Mouse (Mus musculus) embryo, embryonic 10.5 days (tissue): Measurements from ENCODE around the gene Gm28051.
A peak's percentile ranks its signal among the peaks of the same experiment; 100 is the strongest.

Experiments used
- DNase-seq: peaks from one replicate; pipeline ENCODE4 v3.0.0-alpha.2; 2015; ENCODE audit warnings: low spot score

Gene Gm28051

DNA sequence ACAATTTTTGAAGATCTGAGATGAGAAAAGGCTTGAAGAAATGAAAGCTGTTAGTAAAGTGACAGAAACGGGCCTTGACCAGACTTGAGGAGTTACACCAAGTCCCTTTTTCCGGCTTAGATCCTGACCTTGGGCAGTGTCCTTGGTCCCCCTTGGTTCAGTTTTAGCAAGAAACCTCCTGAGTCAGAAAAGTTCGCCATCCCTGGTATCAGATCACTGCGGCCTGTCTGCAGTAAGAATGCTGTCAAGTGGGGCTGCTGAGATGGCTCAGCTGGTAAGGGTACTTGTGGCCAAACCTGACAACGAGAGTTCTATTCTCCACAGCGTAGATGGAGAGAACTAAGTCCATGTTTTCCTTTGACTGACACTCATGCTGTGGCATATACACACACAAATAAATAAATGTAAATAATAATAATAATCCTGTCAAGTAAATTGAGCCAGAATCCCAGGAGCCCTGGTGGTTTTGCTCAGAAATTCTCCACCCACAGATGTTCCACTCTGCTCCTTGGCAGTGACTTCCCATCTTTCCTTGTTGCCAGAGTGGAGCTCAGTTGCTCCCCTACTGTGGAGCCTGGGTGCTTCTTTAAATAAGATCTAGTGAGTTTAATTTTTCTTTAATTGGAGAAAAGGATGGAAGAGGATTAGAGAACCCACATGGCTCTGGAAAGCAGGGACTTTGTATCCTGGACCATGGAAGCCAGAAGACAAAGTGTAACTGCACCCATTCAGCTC lies 51.5 kb downstream of the Gm28051 start:
- DNase-seq: no peak

DNA sequence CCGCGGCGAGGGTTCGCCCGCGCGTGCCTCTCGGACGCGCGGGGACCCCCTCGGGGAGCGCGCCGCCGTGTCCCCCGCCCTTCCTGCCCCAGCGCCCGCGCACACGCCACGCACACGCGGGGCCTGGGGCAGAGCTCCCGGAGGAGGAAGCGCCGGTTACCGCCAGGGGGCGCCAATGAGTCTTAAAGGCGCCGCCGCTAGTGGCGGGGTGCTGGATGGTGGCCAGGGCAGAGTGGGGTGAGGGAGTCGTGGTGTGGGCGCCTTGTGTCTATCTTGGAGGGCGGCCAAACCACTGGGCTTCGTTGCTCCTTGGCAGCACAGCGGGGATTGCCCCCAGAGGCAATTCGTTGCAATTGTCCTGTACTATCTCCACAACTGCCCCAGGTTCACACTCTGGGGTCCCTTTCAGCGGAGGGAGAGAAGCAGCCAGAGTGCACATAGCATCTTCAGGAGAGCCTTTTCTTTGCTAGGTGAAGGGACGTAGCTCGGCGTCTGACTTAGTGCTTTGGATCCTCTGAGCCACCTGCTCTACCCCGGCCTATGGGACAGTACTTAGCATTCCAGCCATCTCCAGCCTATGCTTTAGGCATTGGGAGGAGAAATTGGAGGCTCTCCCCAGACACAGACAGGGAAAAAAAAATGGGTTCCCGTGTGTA lies 52.2 kb downstream of the Gm28051 start:
- peak; percentile 82 for DNase-seq

DNA sequence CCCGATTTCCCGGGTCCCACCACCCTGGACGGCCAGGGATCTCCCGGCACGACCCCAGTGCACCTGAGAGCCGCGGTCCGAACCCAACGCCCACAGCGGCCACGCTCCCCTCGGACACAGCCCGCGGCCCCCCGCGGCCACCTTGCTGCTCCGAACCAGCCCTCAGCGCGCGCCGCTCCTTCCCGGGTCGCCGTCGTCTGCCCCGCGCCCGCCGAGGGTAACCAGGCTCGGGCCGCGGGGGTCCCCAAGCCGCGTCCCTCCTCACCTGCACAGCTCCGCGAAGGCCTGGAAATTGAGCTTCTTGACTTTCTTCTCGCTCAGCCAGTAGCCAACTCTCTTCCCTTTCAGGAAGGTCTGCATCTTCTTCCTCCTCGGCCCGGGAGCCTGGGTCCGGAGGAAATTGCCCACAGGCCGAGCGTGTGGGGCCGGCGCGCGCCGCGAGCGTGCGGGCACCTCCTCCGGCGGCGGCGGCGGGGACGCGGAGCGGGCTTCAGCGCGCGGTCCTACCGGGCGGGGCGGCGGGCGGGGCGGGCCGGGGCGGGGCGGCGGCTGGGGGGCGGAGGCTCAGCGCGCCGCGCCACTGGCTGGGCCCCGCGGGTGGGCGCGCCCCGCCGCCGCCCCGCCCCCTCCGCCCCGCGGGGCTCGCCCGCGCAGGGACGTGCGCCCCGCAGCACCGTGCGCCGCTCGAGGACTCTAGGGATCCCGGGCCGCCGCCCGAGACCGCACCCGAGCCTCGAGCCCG lies 52.9 kb downstream of the Gm28051 start, which contains the start of gene Itpk1:
Gene Itpk1, minus strand, starts transcription at position 474 of the 742 bp plus-strand sequence.
- DNase-seq: peak; percentile 63

DNA sequence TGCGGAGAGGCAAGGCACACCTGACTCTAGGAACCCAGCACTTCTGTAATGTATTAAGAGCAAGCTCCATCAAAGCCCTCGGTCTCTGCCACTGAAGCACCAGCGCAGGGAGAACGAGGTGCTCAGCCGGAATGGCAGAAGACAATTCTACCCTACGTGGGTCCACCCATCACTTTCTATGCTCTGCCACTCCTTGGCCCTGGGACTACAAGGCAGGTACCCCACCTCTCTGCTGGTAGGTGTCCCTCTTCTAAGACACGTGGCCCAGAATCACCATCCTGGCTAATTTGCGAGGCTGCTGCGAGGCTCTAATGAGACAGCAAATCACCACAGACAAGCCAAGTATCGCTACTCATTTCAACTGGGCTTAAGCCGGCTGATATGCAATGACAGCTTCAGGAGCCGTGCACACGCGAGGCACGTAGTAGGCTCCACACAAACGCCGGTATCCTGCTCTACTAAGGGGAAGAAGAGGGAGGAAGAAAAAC lies 53.6 kb downstream of the Gm28051 start:
- peak; percentile 30 for DNase-seq

DNA sequence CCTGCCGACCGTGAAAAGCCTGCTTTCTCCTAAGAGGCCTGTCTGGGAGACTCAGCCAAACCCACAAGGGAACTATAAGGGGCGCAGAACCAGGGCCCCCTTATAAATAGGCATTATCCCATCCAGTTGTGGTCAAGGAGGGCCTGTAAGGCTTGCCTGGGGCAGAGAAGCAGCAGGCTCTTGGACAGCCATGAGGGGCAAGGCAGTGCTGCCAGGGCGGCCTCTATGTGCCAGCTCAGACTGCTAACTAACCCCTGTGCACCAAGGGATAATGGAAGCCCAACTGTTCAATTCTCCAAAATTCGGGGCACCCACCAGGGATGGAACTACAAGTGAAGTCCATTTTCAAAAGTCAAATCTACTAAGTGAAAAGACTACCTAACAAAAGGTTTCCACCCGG lies 54.1 kb downstream of the Gm28051 start:
- no peak for DNase-seq

DNA sequence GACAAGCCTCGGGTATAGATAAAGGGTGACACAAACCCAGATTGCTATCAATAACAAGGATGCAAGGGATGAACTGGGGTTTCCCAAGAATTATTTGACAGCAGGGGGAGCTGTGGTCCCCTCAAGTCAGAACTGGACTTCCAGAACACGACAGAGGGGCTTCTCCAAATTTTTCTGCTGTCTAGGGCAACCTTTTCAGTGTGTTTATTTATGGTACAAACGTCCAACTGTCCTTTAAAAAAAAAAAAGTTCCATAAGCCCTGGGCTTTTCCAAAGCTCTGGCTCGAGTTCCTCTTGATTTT lies 54.5 kb downstream of the Gm28051 start:
- peak; percentile 63 for DNase-seq

DNA sequence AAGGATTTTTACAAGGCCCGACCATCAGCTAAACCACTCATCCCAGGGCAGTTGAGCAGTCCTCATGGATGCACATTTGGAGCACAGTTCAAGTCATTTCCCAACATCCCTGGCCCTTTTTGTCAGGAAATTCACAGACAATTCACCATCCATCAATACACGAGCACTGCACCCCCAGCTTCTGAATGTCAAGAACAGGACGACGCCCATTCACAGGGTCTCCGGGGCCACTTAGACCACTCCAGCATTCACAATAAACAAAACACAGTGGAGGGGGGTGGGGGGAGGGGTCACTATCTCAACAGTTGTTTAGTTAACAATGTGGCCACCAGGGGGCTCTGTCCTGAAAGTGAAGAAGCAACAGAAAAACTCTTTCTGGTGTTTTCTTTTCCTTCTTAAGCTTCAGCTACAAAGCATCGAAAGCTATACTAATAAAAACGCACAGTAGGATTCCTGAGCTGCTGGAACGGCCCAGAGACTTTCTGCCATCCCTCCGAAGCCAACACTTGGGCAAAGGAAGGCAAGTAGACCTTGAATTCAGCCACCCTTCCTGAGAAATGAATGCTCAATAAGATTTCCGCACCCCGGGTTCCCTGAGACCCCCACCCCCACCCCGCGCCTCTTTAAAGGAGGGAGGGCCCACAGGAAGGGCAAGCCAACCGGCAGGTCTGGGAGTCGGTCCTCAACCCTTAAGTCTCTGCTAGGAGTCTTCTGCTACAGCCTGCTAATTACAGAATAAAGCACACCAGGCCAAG lies 55.0 kb downstream of the Gm28051 start:
- DNase-seq: peak; percentile 94

DNA sequence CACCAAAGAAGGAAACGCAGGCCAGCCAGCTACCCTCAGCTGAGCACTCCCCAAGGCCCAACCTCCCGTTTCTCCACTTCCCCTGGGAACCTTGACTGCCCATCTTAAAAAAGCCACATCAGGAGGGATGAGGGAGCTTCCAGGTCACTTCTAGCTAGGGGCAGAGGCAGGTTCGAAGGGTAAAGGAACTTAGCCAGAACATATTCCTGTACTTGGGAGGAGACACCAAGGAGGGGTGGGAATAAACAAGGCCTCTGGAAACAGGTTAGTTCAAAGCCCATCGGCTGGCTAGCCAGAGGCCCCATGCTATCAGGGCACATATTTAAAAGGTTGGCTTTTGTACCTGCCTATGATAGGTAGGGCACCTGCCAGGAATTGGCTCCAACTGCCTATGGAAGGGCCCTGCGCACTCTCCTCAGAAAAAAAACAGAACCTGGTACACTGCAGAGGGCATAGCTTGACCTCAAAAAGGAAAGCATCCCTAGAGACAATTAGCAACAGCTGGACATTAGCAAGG lies 55.8 kb downstream of the Gm28051 start:
- DNase-seq: no peak

DNA sequence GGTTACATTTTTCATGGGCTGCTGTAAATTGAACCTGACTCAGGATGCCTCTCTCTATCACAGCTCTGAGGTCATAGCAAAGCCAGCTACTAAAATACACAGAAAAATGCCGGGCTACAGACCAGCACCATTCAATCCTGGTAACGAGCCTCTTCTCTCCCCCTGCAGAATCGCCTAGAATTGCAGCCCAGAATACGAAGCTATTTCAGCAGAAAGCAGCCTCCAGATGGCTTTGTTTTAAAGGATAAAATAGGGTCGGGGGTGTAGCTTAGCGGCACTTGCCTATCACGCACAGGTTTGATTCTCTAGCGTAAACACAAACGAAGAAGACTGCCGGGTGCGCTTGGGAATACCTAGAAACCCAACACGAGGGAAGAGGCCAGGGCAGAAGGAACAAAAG lies 57.1 kb downstream of the Gm28051 start:
- DNase-seq: no peak

DNA sequence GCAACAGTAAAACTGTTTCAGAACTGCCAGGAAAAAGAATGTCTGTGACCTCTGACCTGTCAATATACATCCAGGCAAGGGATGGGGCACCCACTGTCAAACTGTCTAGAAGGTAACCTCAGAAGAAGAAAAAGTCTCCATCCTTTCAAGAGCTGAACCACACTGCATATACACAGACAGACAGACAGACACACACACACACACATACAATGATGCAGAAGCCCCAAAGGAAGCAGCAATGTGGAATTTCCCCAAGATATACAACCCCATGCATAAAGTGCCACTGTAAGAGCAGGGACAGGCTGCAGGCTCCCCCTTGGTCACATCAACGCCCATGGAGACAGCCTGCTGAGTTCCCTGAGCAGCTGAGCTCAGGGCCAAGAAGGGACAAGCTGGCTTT lies 58.4 kb downstream of the Gm28051 start:
- DNase-seq: no peak

DNA sequence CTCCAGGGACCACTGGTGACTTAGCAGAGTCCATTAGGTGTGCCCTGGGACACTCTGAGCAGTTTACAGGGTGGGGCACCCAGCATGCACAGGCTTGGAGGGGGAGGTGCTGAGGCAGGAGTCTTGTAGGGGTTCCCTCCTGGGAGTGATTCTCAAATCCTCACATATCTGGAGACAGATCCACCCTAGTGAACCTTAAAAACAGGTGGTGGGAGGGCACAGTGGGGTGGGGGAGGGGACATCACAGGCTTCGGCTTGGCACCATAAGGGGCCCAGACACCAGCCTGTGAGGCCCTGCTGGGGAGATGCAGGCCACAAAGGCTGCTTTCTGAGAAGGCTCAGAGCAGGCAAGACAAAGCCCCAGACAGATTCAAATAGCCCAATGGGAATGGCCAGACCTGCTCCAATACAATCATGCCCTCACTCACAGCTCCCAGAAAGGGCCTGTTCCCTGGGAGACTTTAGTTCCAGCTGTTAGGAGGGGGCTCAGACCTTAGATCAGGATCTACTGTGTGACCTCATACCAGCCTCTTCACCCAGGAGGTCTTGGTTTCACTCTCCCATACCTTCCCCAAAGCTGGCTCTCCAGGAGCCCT lies 59.4 kb downstream of the Gm28051 start:
- peak; percentile 68 for DNase-seq

DNA sequence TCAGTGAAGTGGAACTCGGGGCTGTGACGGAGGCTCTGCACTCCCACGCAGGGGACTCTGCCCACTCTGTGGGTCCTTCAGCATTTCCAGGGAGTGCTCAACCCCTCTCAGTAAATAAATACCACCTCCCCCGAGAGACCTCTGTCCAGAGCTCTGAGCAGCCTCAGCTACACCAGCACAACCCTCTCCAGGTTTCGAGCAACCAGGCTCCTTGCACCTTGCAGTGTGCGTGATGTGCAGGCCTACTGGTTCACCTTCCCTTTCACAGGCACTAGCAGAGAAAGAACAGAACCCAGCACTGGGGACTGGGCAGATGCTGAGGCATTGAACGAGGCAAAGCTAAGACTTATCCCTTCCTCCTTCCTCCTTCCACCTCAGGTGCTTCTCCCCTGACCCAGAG lies 60.2 kb downstream of the Gm28051 start:
- no peak for DNase-seq

DNA sequence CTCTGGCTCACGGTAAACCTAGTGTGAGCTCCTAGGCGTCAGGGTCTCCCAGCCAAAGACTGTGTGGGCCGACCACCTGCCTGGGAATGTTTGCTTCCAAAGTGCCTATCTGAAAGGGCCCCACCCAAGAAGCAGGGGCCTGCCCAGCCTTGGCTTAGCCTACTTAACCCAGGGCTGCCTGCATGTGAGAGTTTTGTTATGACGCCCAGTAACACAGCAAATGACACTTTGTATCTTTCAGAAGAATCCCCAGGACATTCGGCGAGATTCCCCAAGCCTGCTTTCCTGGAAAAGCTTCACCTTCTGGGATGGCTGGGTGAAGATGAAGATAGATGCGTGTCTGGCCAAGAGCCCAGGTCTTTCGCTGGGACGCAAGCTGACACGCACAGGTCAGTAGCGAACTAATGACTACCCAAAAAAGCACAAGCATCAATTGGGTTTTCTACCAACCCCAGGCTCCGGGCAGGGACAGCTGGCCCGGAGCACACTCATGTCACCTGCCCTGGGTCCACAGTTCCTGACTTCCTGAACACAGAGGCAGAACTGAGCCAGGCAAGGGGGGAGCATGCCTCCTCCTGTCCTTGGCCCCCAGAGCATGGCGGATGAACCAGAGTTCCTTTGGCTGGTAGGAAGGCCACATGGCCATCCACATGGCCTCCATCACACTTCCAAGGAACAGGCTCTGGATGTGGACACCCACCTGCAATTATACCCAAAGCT lies 60.8 kb downstream of the Gm28051 start:
- no peak for DNase-seq

DNA sequence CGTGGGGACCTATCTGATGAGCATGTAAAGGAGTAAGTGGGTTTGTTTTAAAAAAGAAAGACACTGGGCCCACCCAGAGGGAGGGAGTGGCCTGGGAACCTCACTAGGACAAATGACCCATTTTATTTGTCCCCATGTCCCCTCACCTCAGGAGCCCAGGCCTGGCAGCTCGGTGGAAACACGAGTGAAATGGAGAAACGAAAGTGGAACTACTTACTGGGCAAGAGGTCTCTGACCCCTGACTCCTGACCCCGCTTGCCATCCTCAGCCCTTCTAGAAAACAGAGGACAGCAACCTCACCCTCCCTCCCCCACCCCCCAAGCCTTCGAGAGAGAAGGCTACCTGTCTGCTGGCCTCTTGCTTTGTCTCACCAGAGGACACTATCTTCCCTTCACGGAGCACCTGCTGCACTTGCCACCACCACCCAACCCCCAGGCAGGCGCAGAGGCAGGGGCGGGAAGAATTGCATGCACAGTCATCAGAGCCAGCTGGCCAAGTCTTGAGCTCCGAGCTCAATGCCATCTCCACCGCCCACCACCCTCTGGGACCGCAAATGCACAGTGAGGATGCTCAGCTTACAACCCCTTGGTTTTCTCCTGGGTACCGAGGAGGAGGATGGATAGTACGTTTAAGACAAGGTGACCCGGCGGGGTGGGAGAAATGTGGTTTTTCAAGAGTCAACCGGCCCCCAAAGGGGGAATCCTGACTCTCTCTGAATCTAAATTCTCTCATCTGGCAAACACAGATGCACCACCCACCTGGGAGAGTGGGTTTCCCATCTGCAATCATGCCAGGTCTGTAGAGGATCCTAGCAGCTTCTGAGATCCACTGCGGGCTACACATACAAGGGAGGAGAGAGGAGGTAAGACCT lies 62.0 kb downstream of the Gm28051 start:
- no peak for DNase-seq

DNA sequence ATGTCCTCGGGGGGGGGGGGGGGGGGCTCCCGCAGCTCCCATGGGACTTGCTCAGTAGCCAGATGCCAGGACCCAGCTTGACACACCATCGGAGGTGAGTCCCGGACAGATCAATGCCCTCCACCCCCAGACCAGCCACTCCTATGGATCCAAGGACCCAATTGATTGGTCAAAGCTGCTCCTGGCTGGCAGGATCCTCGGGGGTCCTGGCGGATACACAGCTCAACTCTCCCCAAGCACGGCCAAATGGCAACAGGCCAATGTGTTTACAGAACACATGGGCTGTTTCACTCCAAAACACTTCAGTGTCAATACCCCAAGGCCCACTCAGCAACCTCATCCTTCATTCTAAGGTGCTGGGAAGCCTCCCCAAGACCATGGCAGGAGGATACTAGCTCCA lies 65.8 kb downstream of the Gm28051 start:
- DNase-seq: no peak

DNA sequence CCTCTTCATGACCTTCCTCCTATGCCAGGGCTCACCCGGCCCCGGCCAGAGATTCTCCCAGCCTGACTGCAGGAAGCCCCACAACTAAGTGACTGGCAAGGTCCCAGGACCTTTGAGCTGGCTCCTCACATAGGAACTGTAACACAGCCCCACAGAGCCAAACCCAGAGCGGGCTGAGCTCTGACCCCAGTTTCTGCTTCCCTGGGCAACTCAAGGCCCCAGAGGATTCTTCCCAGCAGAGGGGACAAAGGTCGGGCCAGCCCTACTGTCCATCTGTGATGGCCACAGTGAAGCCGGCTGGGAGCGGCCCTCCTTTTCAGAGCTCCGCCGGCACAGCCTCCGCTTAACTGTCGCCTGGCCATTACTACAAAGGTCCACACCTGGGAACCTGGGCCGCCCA lies 66.4 kb downstream of the Gm28051 start:
- DNase-seq: peak; percentile 43

DNA sequence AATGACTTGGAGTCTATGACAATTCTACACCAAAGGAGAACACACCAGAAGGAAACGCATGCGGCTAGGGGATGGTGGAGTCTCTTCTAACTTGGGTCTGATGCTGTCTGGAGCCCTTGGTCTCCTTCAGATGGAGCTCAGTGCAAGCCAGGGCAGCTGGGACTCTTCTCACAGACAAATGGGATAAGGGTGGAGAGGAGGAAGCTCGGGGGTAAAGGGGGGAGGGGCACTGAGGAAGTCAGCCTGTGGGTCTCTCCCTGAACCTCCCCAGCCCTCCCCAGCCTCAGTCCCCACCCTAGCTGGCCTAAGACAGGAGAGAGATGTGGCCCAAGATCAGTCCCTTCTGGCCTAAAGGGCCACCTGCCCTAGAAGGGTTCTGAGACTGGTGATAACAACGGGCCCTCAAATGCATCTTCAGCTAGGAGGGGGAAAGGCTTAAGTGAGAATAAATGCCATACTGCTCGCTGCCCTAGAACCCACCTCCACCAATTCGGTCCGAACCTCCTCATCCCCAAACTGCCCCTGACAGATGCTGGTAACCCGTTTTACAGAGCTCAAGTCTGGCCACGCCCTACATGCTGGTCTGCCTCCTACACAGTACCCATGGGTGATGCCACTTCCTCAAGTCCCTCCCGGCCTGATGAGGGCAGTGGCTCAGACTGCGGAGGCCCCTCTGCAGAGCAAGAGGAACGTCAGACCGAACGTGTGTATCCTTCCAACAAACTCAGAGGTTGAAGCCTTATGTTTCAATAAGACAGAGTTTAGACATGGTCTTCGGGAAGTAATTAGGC lies 67.6 kb downstream of the Gm28051 start:
- DNase-seq: no peak

DNA sequence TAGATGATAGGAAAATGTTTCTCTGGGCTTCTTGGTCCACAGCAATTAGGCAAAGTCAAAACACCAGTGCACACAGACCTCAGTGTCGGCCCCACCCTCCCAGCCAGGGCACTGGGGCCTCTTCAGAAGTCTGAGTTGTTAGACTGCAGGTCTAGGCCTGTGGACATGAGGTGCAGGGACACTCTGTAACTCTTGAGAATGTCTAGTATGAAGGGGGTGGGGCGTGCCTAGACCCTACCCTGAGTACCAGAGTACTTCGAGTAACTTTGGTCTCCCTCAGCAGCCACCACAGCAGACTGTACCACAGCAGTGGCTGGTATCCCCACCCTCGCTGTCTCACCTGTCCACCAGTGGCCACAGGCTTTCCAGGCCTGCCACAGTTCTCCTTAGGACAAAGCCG lies 71.2 kb downstream of the Gm28051 start:
- DNase-seq: no peak

DNA sequence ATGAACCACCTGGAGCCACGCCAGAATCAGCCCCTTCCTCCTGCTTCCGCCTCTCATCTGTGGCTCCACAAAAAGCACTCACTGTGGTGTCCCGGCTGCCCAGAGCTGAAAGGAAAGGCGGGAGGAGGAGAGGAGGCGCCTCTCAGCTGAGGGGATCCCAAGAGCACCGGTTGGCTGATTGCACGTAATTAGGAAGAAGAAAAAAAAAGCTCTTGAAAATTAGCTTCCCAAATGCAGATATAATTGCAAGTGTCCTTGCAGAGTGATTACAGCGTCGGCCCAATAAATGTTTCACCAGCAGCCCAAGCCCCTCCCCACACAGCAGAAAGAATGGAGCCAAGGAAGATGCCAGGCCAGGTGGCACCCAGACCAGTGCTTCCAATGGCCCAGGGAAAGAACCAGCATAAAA lies 72.0 kb downstream of the Gm28051 start:
- no peak for DNase-seq
